Mouse (Mus musculus) kidney, postnatal 10 days (tissue): Measurements from ENCODE around the gene Mospd3.

Experiments
- DNase-seq: peaks from one replicate; pipeline ENCODE4 v3.0.0; 2021; ENCODE audit warnings: mixed read lengths

Mospd3 gene

GRCm38 (mm10) chr5:137570691-137571586 lies 29.9 kb downstream of the Mospd3 start:
- DNase-seq = no peak

GRCm38 (mm10) chr5:137570181-137570580 lies 30.7 kb downstream of the Mospd3 start:
- DNase-seq = no peak

- DNase-seq = peak; percentile 54
Observed at GRCm38 (mm10) chr5:137569665-137570064, 31.2 kb downstream of the Mospd3 start, which contains the start of gene Tfr2. TSS of gene Tfr2 (plus strand) at chr5:137569840.

- DNase-seq = no peak
Observed at GRCm38 (mm10) chr5:137569031-137569430, 31.8 kb downstream of the Mospd3 start.

- DNase-seq = no peak
Observed at GRCm38 (mm10) chr5:137568223-137568798, 32.5 kb downstream of the Mospd3 start.

- no peak for DNase-seq
Observed at GRCm38 (mm10) chr5:137566416-137566815, 34.4 kb downstream of the Mospd3 start.

- DNase-seq = no peak
Observed at GRCm38 (mm10) chr5:137565744-137566143, 35.1 kb downstream of the Mospd3 start.

- DNase-seq = no peak
Observed at GRCm38 (mm10) chr5:137562965-137563364, 37.9 kb downstream of the Mospd3 start.

GRCm38 (mm10) chr5:137561556-137561955 lies 39.3 kb downstream of the Mospd3 start:
- DNase-seq = no peak

- DNase-seq = no peak
Observed at GRCm38 (mm10) chr5:137553898-137554297, 47.0 kb downstream of the Mospd3 start.

GRCm38 (mm10) chr5:137553411-137553837 lies 47.4 kb downstream of the Mospd3 start, which contains the start of gene Actl6b:
TSS of gene Actl6b (plus strand) at chr5:137553517.
- DNase-seq = peak; percentile 88

GRCm38 (mm10) chr5:137553000-137553399 lies 47.9 kb downstream of the Mospd3 start:
- DNase-seq = no peak

GRCm38 (mm10) chr5:137551119-137551518 lies 49.7 kb downstream of the Mospd3 start:
- DNase-seq = no peak

- no peak for DNase-seq
Observed at GRCm38 (mm10) chr5:137549840-137550239, 51.0 kb downstream of the Mospd3 start.
